Comparison of ENCODE assay signal across 8 mouse cellular contexts in genomic region chr9:61946623-61947401, GRCm38 (mm10). TPM values are rescaled to one million over a fixed set of nuclear protein-coding genes. Genes with fewer than 3 reads are reported as not detected.
DNase-seq lines count a peak whose midpoint lies in the region; ATAC-seq and TF ChIP-seq lines count a peak whose summit lies in the region.

Kif23 (minus strand) TSS chr9:61946774.

- peaks cover 7% of the 10 kb centered on the region; the same call in 1 of the 2 replicates for H3K36me3 ChIP-seq in embryonic facial prominence, embryonic 14.5 days (ENCODE audit: control insufficient read depth, insufficient read depth, low read length)
- H3K36me3 ChIP-seq in limb, embryonic 14.5 days (ENCODE audit: control insufficient read depth, insufficient read depth, low read length): peaks cover 14% of the 10 kb centered on the region
- no peaks in the 10 kb centered on the region for H3K36me3 ChIP-seq in midbrain, postnatal 0 days (ENCODE audit: insufficient read depth, low read length)

- TF ChIP-seq POLR2A in limb, embryonic 14.5 days (IDR thresholded peaks at IDR 0.05; ENCODE audit: borderline replicate concordance, extremely low read depth, insufficient read depth, insufficient read length): peak; percentile 39; the same call in 1 of the 2 replicates

- H3K27me3 ChIP-seq in embryonic facial prominence, embryonic 14.5 days (replicated peaks; ENCODE audit: control insufficient read depth, insufficient read depth, low read length): no peaks in the 10 kb centered on the region
- H3K27me3 ChIP-seq in limb, embryonic 14.5 days (ENCODE audit: control insufficient read depth, insufficient read depth, low read length): no peaks in the 10 kb centered on the region
- H3K27me3 ChIP-seq in midbrain, postnatal 0 days (ENCODE audit: insufficient read depth, low read length): no peaks in the 10 kb centered on the region

- ATAC-seq in embryonic facial prominence, embryonic 14.5 days (ENCODE audit: low read depth): peak; percentile 93
- ATAC-seq in limb, embryonic 14.5 days (ENCODE audit: low FRiP score, low read depth): peak; percentile 95
- ATAC-seq in midbrain, postnatal 0 days (ENCODE audit: low FRiP score): peak; percentile 94

- peak within 1 kb of the TSS; percentile 84 for H3K4me3 ChIP-seq in embryonic facial prominence, embryonic 14.5 days (ENCODE audit: low read depth, low read length)
- H3K4me3 ChIP-seq in limb, embryonic 14.5 days (replicated peaks; ENCODE audit: low read length): peak within 1 kb of the TSS; percentile 63
- peak within 1 kb of the TSS; percentile 62 for H3K4me3 ChIP-seq in midbrain, postnatal 0 days (ENCODE audit: low read depth, low read length)

- H3K27ac ChIP-seq in embryonic facial prominence, embryonic 14.5 days (replicated peaks; ENCODE audit: low read depth, low read length): peak within 1 kb of the TSS; percentile 68
- H3K27ac ChIP-seq in limb, embryonic 14.5 days (replicated peaks; ENCODE audit: low read depth, low read length): 0 out of 2 replicates have a peak within 1 kb of the TSS, but pooled peaks have one; percentile 15
- H3K27ac ChIP-seq in midbrain, postnatal 0 days (ENCODE audit: low read depth, low read length): no peak within 1 kb of the TSS

- no peaks in the 10 kb centered on the region for H3K9me3 ChIP-seq in embryonic facial prominence, embryonic 14.5 days (ENCODE audit: control insufficient read depth, low read length)
- no peaks in the 10 kb centered on the region for H3K9me3 ChIP-seq in limb, embryonic 14.5 days (ENCODE audit: control insufficient read depth, low read length)
- no peaks in the 10 kb centered on the region for H3K9me3 ChIP-seq in midbrain, postnatal 0 days (ENCODE audit: low read length)

- H3K4me2 ChIP-seq in embryonic facial prominence, embryonic 14.5 days (ENCODE audit: low read depth, low read length): peak within 1 kb of the TSS; percentile 96
- H3K4me2 ChIP-seq in limb, embryonic 14.5 days (replicated peaks; ENCODE audit: low read depth, low read length, severe bottlenecking): peak within 1 kb of the TSS; percentile 99
- H3K4me2 ChIP-seq in midbrain, postnatal 0 days (ENCODE audit: low read depth, low read length, poor library complexity, severe bottlenecking): peak within 1 kb of the TSS; percentile 100

- WGBS in embryonic facial prominence, embryonic 14.5 days: under 1% methylated on average over 26 of the region's 44 CpGs
- WGBS in limb, embryonic 14.5 days: under 1% methylated on average over 42 of the region's 44 CpGs
- under 1% methylated on average over 44 of the region's 44 CpGs for WGBS in midbrain, postnatal 0 days

- peak; percentile 88 for TF ChIP-seq CTCF in midbrain, postnatal 0 days (IDR thresholded peaks at IDR 0.05)

- peaks cover 7% of the 10 kb centered on the region; the same call in 1 of the 2 replicates for H3K4me1 ChIP-seq in embryonic facial prominence, embryonic 14.5 days (ENCODE audit: control insufficient read depth, insufficient read depth, low read length)
- H3K4me1 ChIP-seq in limb, embryonic 14.5 days (ENCODE audit: control insufficient read depth, insufficient read depth, low read length): peaks cover 12% of the 10 kb centered on the region
- no peaks in the 10 kb centered on the region for H3K4me1 ChIP-seq in midbrain, postnatal 0 days (ENCODE audit: insufficient read depth, low read length)

- peak; percentile 97 for DNase-seq in 3T3-L1 (ENCODE audit: low read depth, low spot score)
- DNase-seq in adrenal gland, postnatal 4 days (ENCODE audit: low spot score in 2 of 2): peak; percentile 96 to 99
- DNase-seq in embryonic facial prominence, embryonic 14.5 days (ENCODE audit: low spot score): peak; percentile 97
- DNase-seq in heart, adult 8-10 months (ENCODE audit: low spot score): peak; percentile 95
- DNase-seq in kidney, adult 9 months: peak; percentile 96
- peak; percentile 92 for DNase-seq in limb, embryonic 14.5 days (ENCODE audit: low spot score)
- DNase-seq in midbrain, postnatal 0 days (ENCODE audit: low spot score): peak; percentile 97
- peak; percentile 99 for DNase-seq in spleen, postnatal 14 days (ENCODE audit: low spot score in 2 of 2)

- peak within 1 kb of the TSS; percentile 78 for H3K9ac ChIP-seq in embryonic facial prominence, embryonic 14.5 days (ENCODE audit: low read depth, low read length)
- peak within 1 kb of the TSS; percentile 64 for H3K9ac ChIP-seq in limb, embryonic 14.5 days (ENCODE audit: low read depth, low read length, severe bottlenecking)
- H3K9ac ChIP-seq in midbrain, postnatal 0 days (replicated peaks; ENCODE audit: low read length, poor library complexity, severe bottlenecking): peak within 1 kb of the TSS; percentile 54; the same call in 1 of the 2 replicates

RNA-seq across cellular contexts. Expression of gene Kif23, which starts in this region (rescaled TPM):
- total RNA-seq in adrenal gland, postnatal 4 days (2021): 10 to 100 TPM; 45.0 to 52.8 TPM
- 93.0 and 98.3 TPM in 2 replicates for polyA plus RNA-seq in embryonic facial prominence, embryonic 14.5 days (2014; fragmentation: Nextera tagmentation; extraction: Ambion mirVana)
- 1 to 10 TPM in 3 of 4 experiments, under 1 TPM in 1; 0.56 to 2.3 (median 1.4) TPM for total RNA-seq in heart, adult 8-10 months (2022)
- 66.8 and 88.9 TPM in 2 replicates for polyA plus RNA-seq in limb, embryonic 14.5 days (2012; rRNA removed)
- polyA plus RNA-seq in limb, embryonic 14.5 days (2014; fragmentation: Nextera tagmentation; extraction: Ambion mirVana): 94.4 and 98.8 TPM in 2 replicates
- 3.1 and 4.4 TPM in 2 replicates for total RNA-seq in midbrain, postnatal 0 days (2014; rRNA removed)
- polyA plus RNA-seq in midbrain, postnatal 0 days (2015; fragmentation: Nextera tagmentation; extraction: Ambion mirVana): 4.5 and 5.8 TPM in 2 replicates

Comparison
In these comparisons a context has a peak if more than half of its experiments do, and no peak if none do; other contexts are left out.
1. RNA of gene Kif23 (polyA plus RNA-seq): 66.8 to 98.8 TPM in limb, embryonic 14.5 days and 93.0 to 98.3 TPM in embryonic facial prominence, embryonic 14.5 days; 4.5 to 5.8 TPM in midbrain, postnatal 0 days; every median in the first group is over 10 times any median in the second.
2. Peak in every context shown above with its lines, with median percentiles within 50 percentile points of each other: DNase-seq, ATAC-seq, H3K4me2 ChIP-seq, H3K4me3 ChIP-seq and H3K9ac ChIP-seq.